Mouse (Mus musculus) left cerebral cortex, adult 8-10 months (tissue): ENCODE data around the gene Ptx4. TPM values are rescaled to one million over a fixed set of nuclear protein-coding genes. Genes with fewer than 3 reads are reported as not detected.

ENCODE experiments used
- total RNA-seq, 4 experiments: library from RNA; stranded (reverse); gene quantifications; 2 replicates each; pipeline ENCODE4 v1.2.4; 2022

Gene Ptx4
- total RNA-seq, 4 experiments from 2014 or later: 0.65 to 0.96 (median 0.75) TPM

Other genes with a start within 250 kb of the Ptx4 start
- 10 to 100 TPM; 28.1 to 33.7 (median 32.0) TPM for gene Nubp2, start 234.4 kb upstream of the Ptx4 start, total RNA-seq
- 10 to 100 TPM; 51.6 to 57.5 (median 55.3) TPM for gene Spsb3, start 234.1 kb upstream of the Ptx4 start, total RNA-seq
- 10 to 100 TPM; 44.3 to 57.5 (median 48.6) TPM for gene Eme2, start 225.7 kb upstream of the Ptx4 start, total RNA-seq
- 10 to 100 TPM; 65.0 to 73.3 (median 69.1) TPM for gene Mrps34, start 225.6 kb upstream of the Ptx4 start, total RNA-seq
- gene Nme3, start 224.3 kb upstream of the Ptx4 start, total RNA-seq: 10 to 100 TPM; 43.5 to 59.7 (median 55.1) TPM
- gene Mapk8ip3, start 183.8 kb upstream of the Ptx4 start, total RNA-seq: 100 to 1,000 TPM; 348 to 379 (median 363) TPM
- 1 to 10 TPM; 5.4 to 7.7 (median 7.0) TPM for gene Jpt2, start 160.1 kb upstream of the Ptx4 start, total RNA-seq
- 10 to 100 TPM; 25.7 to 28.9 (median 26.7) TPM for gene Cramp1l, start 105.0 kb upstream of the Ptx4 start, total RNA-seq
- gene Ift140, start 104.7 kb upstream of the Ptx4 start, total RNA-seq: 10 to 100 TPM; 17.4 to 21.5 (median 20.3) TPM
- gene Tmem204, start 37.2 kb upstream of the Ptx4 start, total RNA-seq: 10 to 100 TPM in 3 of 4 experiments, 1 to 10 TPM in 1; 7.5 to 11.2 (median 10.6) TPM
- 10 to 100 TPM; 22.6 to 34.6 (median 28.6) TPM for gene Telo2, start 4.8 kb upstream of the Ptx4 start, total RNA-seq
- gene Clcn7, start 12.6 kb downstream of the Ptx4 start, total RNA-seq: 10 to 100 TPM; 50.0 to 54.5 (median 51.1) TPM
- gene Ccdc154, start 41.7 kb downstream of the Ptx4 start, total RNA-seq: not detected
- gene Gm38655, start 54.7 kb downstream of the Ptx4 start, total RNA-seq: under 1 TPM in 1 of 4 experiments, not detected in 3; 0.42 TPM
- 10 to 100 TPM; 17.7 to 19.9 (median 19.6) TPM for gene BC003965, start 63.8 kb downstream of the Ptx4 start, total RNA-seq
- gene Unkl, start 67.6 kb downstream of the Ptx4 start, total RNA-seq: 10 to 100 TPM; 37.0 to 40.0 (median 37.8) TPM
- 10 to 100 TPM; 73.0 to 83.6 (median 76.1) TPM for gene Gnptg, start 119.4 kb downstream of the Ptx4 start, total RNA-seq
- gene Tsr3, start 119.4 kb downstream of the Ptx4 start, total RNA-seq: 10 to 100 TPM; 18.4 to 26.5 (median 24.7) TPM
- 10 to 100 TPM; 14.5 to 33.9 (median 31.2) TPM for gene Baiap3, start 135.6 kb downstream of the Ptx4 start, total RNA-seq
- gene Ube2i, start 153.9 kb downstream of the Ptx4 start, total RNA-seq: 100 to 1,000 TPM; 228 to 239 (median 235) TPM
- gene Prss34, start 177.6 kb downstream of the Ptx4 start, total RNA-seq: not detected
- not detected for gene Prss28, start 187.9 kb downstream of the Ptx4 start, total RNA-seq
- gene Prss29, start 197.9 kb downstream of the Ptx4 start, total RNA-seq: not detected
- not detected for gene Tpsab1, start 224.8 kb downstream of the Ptx4 start, total RNA-seq
- gene Tpsb2, start 245.5 kb downstream of the Ptx4 start, total RNA-seq: not detected
- gene Tpsg1, start 248.5 kb downstream of the Ptx4 start, total RNA-seq: not detected